Mouse (Mus musculus) myocyte (in vitro differentiated cells): ENCODE measurements around the gene Isoc2b. TPM values are rescaled to one million over a fixed set of nuclear protein-coding genes. Genes with fewer than 3 reads are reported as not detected.

Experiments used
- H3K27me3 ChIP-seq: one replicate; pipeline ENCODE4 v1.6.1; 2011; ENCODE audit not compliant: control insufficient read depth, insufficient read depth, insufficient read length
- H3K36me3 ChIP-seq: one replicate; pipeline ENCODE4 v1.6.1; 2011; ENCODE audit not compliant: control insufficient read depth, insufficient read depth
- H3K4me2 ChIP-seq: one replicate; pipeline ENCODE4 v1.6.1; 2011; ENCODE audit warnings: low read depth, control low read depth
- H3K4me3 ChIP-seq: one replicate; pipeline ENCODE4 v1.5.1; 2011; ENCODE audit warnings: mild to moderate bottlenecking, control low read depth, moderate library complexity
- H3K79me2 ChIP-seq: one replicate; pipeline ENCODE4 v1.6.1; 2011; ENCODE audit not compliant: control insufficient read depth, insufficient read depth
- H3ac ChIP-seq: one replicate; pipeline ENCODE4 v1.6.1; 2011; ENCODE audit not compliant: control insufficient read depth, insufficient read length
- CEBPB ChIP-seq: IDR thresholded peaks from 2 replicates; pipeline ENCODE4 v1.6.1; 2011; ENCODE audit warnings: mild to moderate bottlenecking, moderate library complexity; ENCODE audit not compliant: poor library complexity, insufficient read depth, severe bottlenecking
- E2F4 ChIP-seq: IDR thresholded peaks from one replicate; pipeline ENCODE4 v1.6.1; 2011; ENCODE audit warnings: mild to moderate bottlenecking, control low read depth, moderate library complexity; ENCODE audit not compliant: insufficient read depth
- MAX ChIP-seq: IDR thresholded peaks from one replicate; pipeline ENCODE4 v1.6.1; 2011; ENCODE audit warnings: low read depth, mild to moderate bottlenecking, control low read depth
- MYOD1 ChIP-seq, 3 experiments: IDR thresholded peaks; one replicate each; pipeline ENCODE4 v1.6.1; 2011; ENCODE audit warnings: control low read depth in 2 of 3, low read depth in 2 of 3, mild to moderate bottlenecking in 2 of 3, moderate library complexity in 1 of 3; ENCODE audit not compliant: insufficient read length in 2 of 3, control insufficient read depth in 1 of 3
- MYOG ChIP-seq, 3 experiments: IDR thresholded peaks; one replicate each; pipeline ENCODE4 v1.6.1; 2011; ENCODE audit warnings: control low read depth in 2 of 3, low read depth in 2 of 3, mild to moderate bottlenecking in 2 of 3; ENCODE audit not compliant: insufficient read length in 2 of 3, control insufficient read depth in 1 of 3, insufficient read depth in 1 of 3
- POLR2A ChIP-seq: IDR thresholded peaks from one replicate; pipeline ENCODE4 v1.6.1; 2011; ENCODE audit warnings: low read depth, mild to moderate bottlenecking, control low read depth, moderate library complexity; ENCODE audit not compliant: insufficient read length
- POLR2AphosphoS2 ChIP-seq: IDR thresholded peaks from one replicate; pipeline ENCODE4 v1.6.1; 2011; ENCODE audit warnings: low read depth, control low read depth; ENCODE audit not compliant: insufficient read length
- REST ChIP-seq: IDR thresholded peaks from one replicate; pipeline ENCODE4 v1.6.1; 2011; ENCODE audit warnings: mild to moderate bottlenecking, control low read depth, moderate library complexity; ENCODE audit not compliant: insufficient read depth, insufficient read length
- SRF ChIP-seq: IDR thresholded peaks from one replicate; pipeline ENCODE4 v1.6.1; 2011; ENCODE audit warnings: low read depth; ENCODE audit not compliant: control insufficient read depth, insufficient read length
- TCF12 ChIP-seq: IDR thresholded peaks from one replicate; pipeline ENCODE4 v1.6.1; 2011; ENCODE audit warnings: mild to moderate bottlenecking, control low read depth; ENCODE audit not compliant: poor library complexity, insufficient read depth, severe bottlenecking
- TCF3 ChIP-seq: IDR thresholded peaks from one replicate; pipeline ENCODE4 v1.6.1; 2011; ENCODE audit warnings: low read depth, control low read depth; ENCODE audit not compliant: insufficient read length
- USF1 ChIP-seq: IDR thresholded peaks from one replicate; pipeline ENCODE4 v1.6.1; 2011; ENCODE audit warnings: low read depth, mild to moderate bottlenecking, control low read depth, moderate library complexity
- polyA plus RNA-seq: library from polyadenylated mRNA; unstranded; fragments of >200 nt; fragmentation: generic; extraction: Trizol; gene quantifications from one replicate; pipeline ENCODE4 v1.2.1, GENCODE M21; 2012; ENCODE audit warnings: missing spikeins

Isoc2b gene
- polyA plus RNA-seq, 1 experiment = 0.65 TPM

DNA sequence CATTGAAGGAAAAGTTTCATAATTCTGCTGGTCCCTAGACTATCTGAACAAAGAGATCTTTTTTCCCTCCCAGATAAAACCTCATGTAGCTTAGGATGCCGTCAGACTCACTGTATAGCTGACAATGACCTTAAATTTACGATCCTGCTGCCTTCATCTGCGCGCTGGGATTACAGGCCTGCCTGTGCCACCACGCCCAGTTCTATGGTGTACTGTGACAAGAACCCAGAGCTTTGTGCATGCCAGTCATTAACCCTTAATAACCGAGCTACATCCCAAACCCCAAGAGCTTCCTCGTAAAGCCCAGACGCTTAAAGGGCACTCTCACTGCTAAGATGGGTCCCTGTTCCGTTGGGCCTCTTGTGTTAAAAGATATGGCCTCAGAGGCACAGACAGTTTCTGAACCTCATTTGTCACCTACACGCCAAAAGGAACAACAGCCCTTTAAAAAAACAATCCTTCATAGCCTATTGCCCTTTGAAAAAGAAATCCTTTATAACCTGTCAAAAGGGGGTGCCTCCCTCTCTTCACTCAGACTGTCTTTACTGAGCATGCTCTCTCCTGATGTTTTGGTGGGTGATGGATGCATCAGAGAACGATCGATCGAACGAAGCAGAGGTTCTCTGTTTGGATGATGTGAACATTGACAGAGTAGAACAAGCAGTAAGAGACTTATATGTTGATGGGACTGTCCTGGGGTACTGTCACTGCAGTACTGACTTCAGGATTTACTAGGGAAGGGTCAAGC is 45.8 kb upstream of the Isoc2b start:
- no peak for TF ChIP-seq MYOD1 (IDR thresholded peaks at IDR 0.05; ENCODE audit: control insufficient read depth in 1 of 3, insufficient read length in 2 of 3, low read depth in 2 of 3)
- TF ChIP-seq E2F4 = no peak
- TF ChIP-seq POLR2A = no peak
- no peak for TF ChIP-seq USF1
- H3ac ChIP-seq = peak overlapping the region; percentile 78
- no peaks in the 10 kb centered on the region for H3K36me3 ChIP-seq
- H3K4me2 ChIP-seq = peak overlapping the region; percentile 75
- H3K79me2 ChIP-seq = peaks cover 19% of the 10 kb centered on the region
- peak overlapping the region; percentile 82 for H3K4me3 ChIP-seq
- H3K27me3 ChIP-seq = no peaks in the 10 kb centered on the region

DNA sequence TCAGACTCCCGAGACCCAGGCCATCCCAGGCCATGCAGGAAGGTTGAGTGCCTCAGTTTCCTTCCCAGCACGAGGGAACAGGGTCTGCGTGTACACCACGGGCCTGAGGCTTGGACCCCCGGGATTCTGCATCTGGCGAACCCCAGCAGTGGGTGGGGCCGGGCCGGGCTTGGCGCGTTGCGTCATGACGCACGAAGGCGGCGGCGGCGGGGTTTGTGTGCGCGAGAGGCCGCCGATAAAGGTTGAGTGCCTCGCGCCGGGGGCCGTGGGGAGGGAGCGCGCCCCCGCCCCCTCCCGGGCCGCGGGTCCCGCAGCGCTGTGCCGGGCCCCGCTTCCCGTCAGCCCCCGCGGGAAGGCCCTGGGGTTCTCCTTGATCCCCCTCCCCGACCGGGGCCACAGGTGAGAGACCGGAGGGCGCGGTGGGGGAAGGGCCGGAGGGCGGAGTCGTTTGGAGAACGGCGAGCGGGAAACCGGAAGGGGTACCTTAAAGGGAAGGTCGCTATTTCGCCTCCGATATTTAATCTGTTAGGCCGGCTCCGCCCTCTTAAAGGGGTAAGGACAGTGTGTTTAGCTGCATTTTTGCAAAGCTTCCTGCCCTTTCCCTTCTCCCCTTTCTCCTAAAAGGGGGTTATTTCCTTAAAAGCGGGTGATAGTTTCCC is 45.1 kb upstream of the Isoc2b start, which contains the start of gene Zfp628:
Gene Zfp628, plus strand, starts transcription at position 211 of the 659 bp plus-strand sequence.
- H3ac ChIP-seq = peak within 1 kb of the TSS; percentile 78
- peak; percentile 90 for TF ChIP-seq POLR2A
- TF ChIP-seq TCF12 = no peak
- TF ChIP-seq POLR2AphosphoS2 = peak; percentile 93
- peak in 1 of 3 experiments; percentile 6 for TF ChIP-seq MYOG (IDR thresholded peaks at IDR 0.05; ENCODE audit: control insufficient read depth in 1 of 3, insufficient read depth in 1 of 3, insufficient read length in 2 of 3, low read depth in 2 of 3)
- peak; percentile 86 for TF ChIP-seq SRF
- peak within 1 kb of the TSS; percentile 82 for H3K4me3 ChIP-seq
- H3K4me2 ChIP-seq = peak within 1 kb of the TSS; percentile 80
- no peaks in the 10 kb centered on the region for H3K36me3 ChIP-seq
- H3K27me3 ChIP-seq = peaks cover 5% of the 10 kb centered on the region
- H3K79me2 ChIP-seq = peaks cover 19% of the 10 kb centered on the region

GRCm38 (mm10) chr7:4912248-4912647 is 42.2 kb upstream of the Isoc2b start:
- H3K4me3 ChIP-seq = no peak overlapping the region
- no peak overlapping the region for H3K4me2 ChIP-seq
- H3ac ChIP-seq = no peak overlapping the region
- peaks cover 23% of the 10 kb centered on the region for H3K27me3 ChIP-seq
- H3K36me3 ChIP-seq = no peaks in the 10 kb centered on the region
- peaks cover 19% of the 10 kb centered on the region for H3K79me2 ChIP-seq
- TF ChIP-seq TCF3 (no peak), REST (no peak), POLR2AphosphoS2 (no peak), POLR2A (no peak), MYOG (IDR thresholded peaks at IDR 0.05; ENCODE audit: control insufficient read depth in 1 of 3, insufficient read depth in 1 of 3, insufficient read length in 2 of 3, low read depth in 2 of 3) (no peak), MYOD1 (IDR thresholded peaks at IDR 0.05; ENCODE audit: control insufficient read depth in 1 of 3, insufficient read length in 2 of 3, low read depth in 2 of 3) (no peak), E2F4 (no peak), USF1 (no peak)

DNA sequence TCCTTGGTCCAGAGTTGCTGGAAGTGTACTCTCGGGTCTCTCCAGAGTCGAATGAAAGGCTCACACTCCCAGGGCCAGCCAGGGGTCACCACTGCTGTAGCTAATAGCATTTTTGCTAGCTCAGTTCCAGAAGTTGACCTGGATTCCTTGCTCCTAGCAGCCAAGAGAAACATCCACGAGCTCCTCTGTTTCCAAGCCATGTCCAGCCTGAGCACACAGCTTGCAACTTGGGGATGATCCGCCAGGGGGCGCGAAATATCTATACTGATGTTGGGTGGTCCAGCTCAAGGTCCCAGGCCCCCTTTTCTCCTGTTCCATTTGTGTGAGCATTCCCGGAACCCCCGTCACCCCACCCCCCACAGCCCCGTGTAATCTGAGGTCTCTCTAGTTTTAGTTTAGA is 41.5 kb upstream of the Isoc2b start:
- TF ChIP-seq CEBPB = no peak
- no peak for TF ChIP-seq MYOD1 (IDR thresholded peaks at IDR 0.05; ENCODE audit: control insufficient read depth in 1 of 3, insufficient read length in 2 of 3, low read depth in 2 of 3)
- TF ChIP-seq E2F4 = no peak
- no peak for TF ChIP-seq MAX
- no peak for TF ChIP-seq TCF12
- no peak for TF ChIP-seq USF1
- Histone ChIP-seq H3K4me2 (no peak overlapping the region), H3K36me3 (no peaks in the 10 kb centered on the region), H3ac (no peak overlapping the region), H3K4me3 (no peak overlapping the region), H3K79me2 (peaks cover 12% of the 10 kb centered on the region), H3K27me3 (peaks cover 29% of the 10 kb centered on the region)

DNA sequence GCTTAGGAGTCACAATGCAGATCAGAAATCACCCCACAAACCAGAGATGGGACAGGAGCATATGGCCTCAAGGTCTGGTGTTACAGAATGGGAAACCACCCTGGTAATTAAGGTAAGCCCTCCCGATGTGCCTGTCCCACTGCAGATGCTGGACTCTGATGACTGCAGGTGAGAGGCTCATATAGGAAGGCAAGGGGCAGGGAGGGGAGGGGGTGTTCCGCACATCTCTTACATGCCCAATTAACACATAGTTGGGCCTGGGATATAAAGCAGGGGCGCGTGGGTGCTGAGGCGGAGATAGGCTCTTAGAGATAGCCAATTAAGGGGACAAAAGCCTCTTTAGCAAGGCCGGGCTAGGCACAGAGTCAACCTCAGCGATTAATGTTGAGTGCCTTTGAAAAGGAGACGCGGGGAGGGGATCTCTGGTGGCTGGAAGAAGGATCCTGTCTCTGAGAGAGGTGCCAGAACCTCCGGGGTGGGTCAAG is 36.5 kb upstream of the Isoc2b start, which contains the start of gene Gm36210:
Gene Gm36210, minus strand, starts transcription at position 51 of the 485 bp plus-strand sequence.
- Histone ChIP-seq H3K4me2 (no peak within 1 kb of the TSS), H3K36me3 (no peaks in the 10 kb centered on the region), H3K79me2 (no peaks in the 10 kb centered on the region), H3ac (no peak within 1 kb of the TSS), H3K27me3 (peaks cover 43% of the 10 kb centered on the region), H3K4me3 (no peak within 1 kb of the TSS)
- no peak for TF ChIP-seq MYOD1 (IDR thresholded peaks at IDR 0.05; ENCODE audit: control insufficient read depth in 1 of 3, insufficient read length in 2 of 3, low read depth in 2 of 3)
- no peak for TF ChIP-seq TCF12
- TF ChIP-seq REST = no peak
